Mouse (Mus musculus) MEL (cell line): Measurements from ENCODE around the gene Lhpp.

Experiments
- CTCF ChIP-seq, 3 experiments: IDR thresholded peaks in 2 of 3; conservative IDR thresholded peaks in 1 of 3; 2 replicates each; pipeline ENCODE4 v1.5.1; 2011 to 2012; ENCODE audit warnings: low read length in 3 of 3, low read depth in 2 of 3, mild to moderate bottlenecking in 2 of 3, improper control_type of control experiment in 1 of 3, inconsistent platforms in 1 of 3, mixed read lengths in 1 of 3, moderate library complexity in 1 of 3; ENCODE audit not compliant: control insufficient read depth in 1 of 3, insufficient read depth in 1 of 3, poor library complexity in 1 of 3, severe bottlenecking in 1 of 3
- ELF1 ChIP-seq: IDR thresholded peaks from 2 replicates; pipeline ENCODE4 v1.6.1; 2014; ENCODE audit warnings: low read depth, mild to moderate bottlenecking, inconsistent platforms, low read length, improper control_type of control experiment, moderate library complexity
- EP300 ChIP-seq, 2 experiments: IDR thresholded peaks; 2 replicates each; pipeline ENCODE4 v1.6.1; 2011; ENCODE audit warnings: improper control_type of control experiment in 2 of 2, low read length in 2 of 2, low read depth in 1 of 2, mild to moderate bottlenecking in 1 of 2
- HCFC1 ChIP-seq: IDR thresholded peaks from 2 replicates; pipeline ENCODE4 v1.6.1; 2012; ENCODE audit warnings: low read depth, mild to moderate bottlenecking, inconsistent platforms, low read length, improper control_type of control experiment, moderate library complexity
- MAFK ChIP-seq: IDR thresholded peaks from 2 replicates; pipeline ENCODE4 v1.6.1; 2011; ENCODE audit warnings: low read depth, mild to moderate bottlenecking, low read length, improper control_type of control experiment, borderline replicate concordance
- NELFE ChIP-seq: IDR thresholded peaks from 2 replicates; pipeline ENCODE4 v1.6.1; 2011; ENCODE audit warnings: low read depth, low read length, improper control_type of control experiment
- POLR2A ChIP-seq, 2 experiments: IDR thresholded peaks; 2 replicates each; pipeline ENCODE4 v1.6.1; 2011 to 2012; ENCODE audit warnings: low read length in 2 of 2, mild to moderate bottlenecking in 2 of 2, control low read depth in 1 of 2, improper control_type of control experiment in 1 of 2, low read depth in 1 of 2, moderate library complexity in 1 of 2; ENCODE audit not compliant: control insufficient read depth in 1 of 2, insufficient read depth in 1 of 2, poor library complexity in 1 of 2
- UBTF ChIP-seq: IDR thresholded peaks from 2 replicates; pipeline ENCODE4 v1.6.1; 2012; ENCODE audit warnings: low read depth, mild to moderate bottlenecking, inconsistent platforms, low read length, improper control_type of control experiment, moderate library complexity, borderline replicate concordance; ENCODE audit not compliant: insufficient read depth
- USF1 ChIP-seq: IDR thresholded peaks from 2 replicates; pipeline ENCODE4 v1.6.1; 2014; ENCODE audit warnings: low read depth, mild to moderate bottlenecking, inconsistent platforms, low read length, improper control_type of control experiment, moderate library complexity
- ZMIZ1 ChIP-seq: IDR thresholded peaks from 2 replicates; pipeline ENCODE4 v1.6.1; 2012; ENCODE audit warnings: low read depth, mild to moderate bottlenecking, inconsistent platforms, low read length, improper control_type of control experiment, moderate library complexity

- TF ChIP-seq UBTF (no peak), POLR2A (IDR thresholded peaks at IDR 0.05; ENCODE audit: control insufficient read depth in 1 of 2, insufficient read depth in 1 of 2, low read depth in 1 of 2, low read length in 2 of 2, poor library complexity in 1 of 2) (no peak), NELFE (no peak), CTCF (IDR thresholded peaks at IDR 0.05 in 2 of 3, conservative IDR thresholded peaks at IDR 0.05 in 1 of 3; ENCODE audit: control insufficient read depth in 1 of 3, insufficient read depth in 1 of 3, low read depth in 2 of 3, low read length in 3 of 3, poor library complexity in 1 of 3, severe bottlenecking in 1 of 3) (no peak), USF1 (no peak), ELF1 (no peak), MAFK (no peak), HCFC1 (no peak), EP300 (IDR thresholded peaks at IDR 0.05; ENCODE audit: low read depth in 1 of 2, low read length in 2 of 2) (no peak), ZMIZ1 (no peak)
Observed at GRCm38 (mm10) chr7:132682336-132682735, 71.9 kb downstream of the Lhpp start.
